Mouse (Mus musculus): ENCODE results near the gene Gm9958. TPM values are rescaled to one million over a fixed set of nuclear protein-coding genes. Genes with fewer than 3 reads are reported as not detected.

Gm9958 gene
- polyA plus RNA-seq, 1 experiment from 2014 or later: 5.8 TPM

GRCm38 (mm10) chr5:90366121-90367066 is 610 bp upstream of the Gm9958 start, which contains the start of gene Ankrd17:
Ankrd17 (minus strand) TSS chr5:90366577.
- ATAC-seq (peak; percentile 92), DNase-seq (ENCODE audit: low spot score) (peak; percentile 96)
- H3K4me1 ChIP-seq (ENCODE audit: insufficient read depth, low read depth, low read length): peaks cover 6% of the 10 kb centered on the region; the same call in 1 of the 2 replicates
- H3K27me3 ChIP-seq (replicated peaks; ENCODE audit: insufficient read depth, low read length): no peaks in the 10 kb centered on the region
- H3K9me3 ChIP-seq (ENCODE audit: low read length): no peaks in the 10 kb centered on the region
- no peak for TF ChIP-seq EP300 (IDR thresholded peaks at IDR 0.05)
- TF ChIP-seq CTCF (IDR thresholded peaks at IDR 0.05): peak; percentile 5; the same call in 1 of the 2 replicates
- H3K36me3 ChIP-seq (ENCODE audit: insufficient read depth, low read length): no peaks in the 10 kb centered on the region
- peak within 1 kb of the TSS; percentile 88 for H3K9ac ChIP-seq (replicated peaks; ENCODE audit: low read depth)
- peak within 1 kb of the TSS; percentile 83 for H3K4me2 ChIP-seq (replicated peaks; ENCODE audit: low read depth, low read length)
- under 1% methylated on average over 31 of the region's 104 CpGs for WGBS
- peak within 1 kb of the TSS; percentile 96 for H3K4me3 ChIP-seq (ENCODE audit: low read depth, low read length)
- peak within 1 kb of the TSS; percentile 100 for H3K27ac ChIP-seq (ENCODE audit: low read length)

DNA sequence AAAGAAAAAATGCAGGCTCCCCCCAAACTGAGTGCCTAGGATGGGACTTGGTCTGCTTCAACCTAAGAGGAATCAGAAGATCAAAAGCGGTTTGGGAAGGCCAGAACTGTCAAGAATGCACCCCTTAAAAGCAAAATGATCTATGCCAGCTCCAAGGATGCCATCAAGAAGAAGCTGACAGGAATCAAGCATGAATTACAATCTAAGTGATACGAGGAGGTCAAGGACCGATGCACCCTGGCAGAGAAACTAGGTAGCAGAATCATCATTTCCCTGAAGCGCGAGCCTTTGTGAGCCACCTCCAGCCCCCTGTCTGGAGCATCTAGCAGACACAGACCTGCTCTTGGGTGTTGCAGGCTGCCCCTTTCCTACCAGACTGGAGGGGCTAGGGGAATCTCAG is 3.4 kb downstream of the Gm9958 start:
- 84% methylated on average over 5 of the region's 5 CpGs for WGBS

GRCm38 (mm10) chr5:90373708-90374107 is 6.7 kb downstream of the Gm9958 start:
- Histone ChIP-seq H3K36me3 (ENCODE audit: insufficient read depth, low read length) (no peaks in the 10 kb centered on the region), H3K4me2 (replicated peaks; ENCODE audit: low read depth, low read length) (no peak overlapping the region), H3K4me1 (ENCODE audit: insufficient read depth, low read depth, low read length) (no peaks in the 10 kb centered on the region), H3K9me3 (ENCODE audit: low read length) (no peaks in the 10 kb centered on the region), H3K27me3 (replicated peaks; ENCODE audit: insufficient read depth, low read length) (no peaks in the 10 kb centered on the region), H3K27ac (ENCODE audit: low read length) (no peak overlapping the region), H3K4me3 (ENCODE audit: low read depth, low read length) (no peak overlapping the region), H3K9ac (replicated peaks; ENCODE audit: low read depth) (no peak overlapping the region)
- WGBS: 65% methylated on average over 4 of the region's 4 CpGs
- ATAC-seq: no peak
- DNase-seq (ENCODE audit: low spot score): no peak
- TF ChIP-seq EP300 (IDR thresholded peaks at IDR 0.05) (no peak), CTCF (IDR thresholded peaks at IDR 0.05) (no peak)

More for the DNA sequence above, 3.4 kb downstream of the Gm9958 start:
- no peak overlapping the region for H3K4me2 ChIP-seq (replicated peaks; ENCODE audit: low read depth, low read length)
- TF ChIP-seq CTCF (IDR thresholded peaks at IDR 0.05): no peak
- no peak for TF ChIP-seq EP300 (IDR thresholded peaks at IDR 0.05)
- ATAC-seq: no peak
- no peaks in the 10 kb centered on the region for H3K9me3 ChIP-seq (ENCODE audit: low read length)
- H3K27me3 ChIP-seq (replicated peaks; ENCODE audit: insufficient read depth, low read length): no peaks in the 10 kb centered on the region
- no peak overlapping the region for H3K27ac ChIP-seq (ENCODE audit: low read length)
- H3K36me3 ChIP-seq (ENCODE audit: insufficient read depth, low read length): no peaks in the 10 kb centered on the region
- no peak for DNase-seq (ENCODE audit: low spot score)
- H3K4me1 ChIP-seq (ENCODE audit: insufficient read depth, low read depth, low read length): no peaks in the 10 kb centered on the region
- no peak overlapping the region for H3K4me3 ChIP-seq (ENCODE audit: low read depth, low read length)
- no peak overlapping the region for H3K9ac ChIP-seq (replicated peaks; ENCODE audit: low read depth)

GRCm38 (mm10) chr5:90381458-90381857 is 14.5 kb downstream of the Gm9958 start:
- no peaks in the 10 kb centered on the region for H3K36me3 ChIP-seq (ENCODE audit: insufficient read depth, low read length)
- H3K9ac ChIP-seq (replicated peaks; ENCODE audit: low read depth): no peak overlapping the region
- H3K27me3 ChIP-seq (replicated peaks; ENCODE audit: insufficient read depth, low read length): no peaks in the 10 kb centered on the region
- ATAC-seq (peak; percentile 49), DNase-seq (ENCODE audit: low spot score) (peak; percentile 41)
- WGBS: 34% methylated on average over 4 of the region's 4 CpGs
- no peak overlapping the region for H3K4me3 ChIP-seq (ENCODE audit: low read depth, low read length)
- H3K4me1 ChIP-seq (ENCODE audit: insufficient read depth, low read depth, low read length): no peaks in the 10 kb centered on the region
- no peak overlapping the region for H3K27ac ChIP-seq (ENCODE audit: low read length)
- H3K4me2 ChIP-seq (replicated peaks; ENCODE audit: low read depth, low read length): no peak overlapping the region
- no peaks in the 10 kb centered on the region for H3K9me3 ChIP-seq (ENCODE audit: low read length)
- TF ChIP-seq EP300 (IDR thresholded peaks at IDR 0.05) (no peak), CTCF (IDR thresholded peaks at IDR 0.05) (no peak)

- Histone ChIP-seq H3K36me3 (ENCODE audit: insufficient read depth, low read length) (no peaks in the 10 kb centered on the region), H3K4me1 (ENCODE audit: insufficient read depth, low read depth, low read length) (no peaks in the 10 kb centered on the region), H3K27me3 (replicated peaks; ENCODE audit: insufficient read depth, low read length) (no peaks in the 10 kb centered on the region), H3K27ac (ENCODE audit: low read length) (no peak overlapping the region), H3K4me2 (replicated peaks; ENCODE audit: low read depth, low read length) (no peak overlapping the region), H3K9me3 (ENCODE audit: low read length) (no peaks in the 10 kb centered on the region), H3K9ac (replicated peaks; ENCODE audit: low read depth) (no peak overlapping the region), H3K4me3 (ENCODE audit: low read depth, low read length) (no peak overlapping the region)
- peak; percentile 22 for DNase-seq (ENCODE audit: low spot score)
- WGBS: 51% methylated on average over 1 of the region's 1 CpGs
- no peak for TF ChIP-seq EP300 (IDR thresholded peaks at IDR 0.05)
- TF ChIP-seq CTCF (IDR thresholded peaks at IDR 0.05): peak; percentile 60
- ATAC-seq: peak; percentile 23; the same call in 1 of the 2 replicates
Measured at GRCm38 (mm10) chr5:90383080-90383479, 16.1 kb downstream of the Gm9958 start.

DNA sequence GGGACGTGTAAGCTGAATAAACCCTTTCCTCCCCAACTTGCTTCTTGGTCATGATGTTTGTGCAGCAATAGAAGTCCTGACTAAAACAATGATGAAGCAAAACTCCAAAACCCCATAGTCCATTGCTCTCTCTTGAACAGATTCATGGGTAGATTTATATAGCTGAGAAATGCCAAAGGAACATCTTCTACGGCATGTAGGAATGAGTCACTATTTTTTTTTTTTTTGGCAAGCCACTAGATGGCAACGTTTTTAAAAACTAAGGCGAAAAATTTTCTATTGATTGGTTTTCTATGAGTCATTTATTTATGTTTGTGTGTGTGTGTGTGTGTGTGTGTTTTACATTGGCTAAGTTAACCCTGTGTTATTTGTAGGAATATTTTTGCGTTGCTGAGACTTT is 26.8 kb downstream of the Gm9958 start:
- Histone ChIP-seq H3K9ac (replicated peaks; ENCODE audit: low read depth) (no peak overlapping the region), H3K36me3 (ENCODE audit: insufficient read depth, low read length) (no peaks in the 10 kb centered on the region), H3K27ac (ENCODE audit: low read length) (no peak overlapping the region), H3K9me3 (ENCODE audit: low read length) (no peaks in the 10 kb centered on the region), H3K4me2 (replicated peaks; ENCODE audit: low read depth, low read length) (no peak overlapping the region), H3K4me3 (ENCODE audit: low read depth, low read length) (no peak overlapping the region), H3K4me1 (ENCODE audit: insufficient read depth, low read depth, low read length) (no peaks in the 10 kb centered on the region), H3K27me3 (replicated peaks; ENCODE audit: insufficient read depth, low read length) (no peaks in the 10 kb centered on the region)
- DNase-seq (ENCODE audit: low spot score): no peak
- TF ChIP-seq EP300 (IDR thresholded peaks at IDR 0.05) (no peak), CTCF (IDR thresholded peaks at IDR 0.05) (no peak)
- 42% methylated on average over 5 of the region's 5 CpGs for WGBS
- no peak for ATAC-seq

Data from lung, postnatal 0 days (tissue).